Mouse (Mus musculus): ENCODE measurements around the gene Flad1. TPM values are rescaled to one million over a fixed set of nuclear protein-coding genes. Genes with fewer than 3 reads are reported as not detected.
A peak's percentile ranks its signal among the peaks of the same experiment; 100 is the strongest.

Gene Flad1
- polyA plus RNA-seq, 1 experiment from 2014 or later: 29.5 TPM

DNA sequence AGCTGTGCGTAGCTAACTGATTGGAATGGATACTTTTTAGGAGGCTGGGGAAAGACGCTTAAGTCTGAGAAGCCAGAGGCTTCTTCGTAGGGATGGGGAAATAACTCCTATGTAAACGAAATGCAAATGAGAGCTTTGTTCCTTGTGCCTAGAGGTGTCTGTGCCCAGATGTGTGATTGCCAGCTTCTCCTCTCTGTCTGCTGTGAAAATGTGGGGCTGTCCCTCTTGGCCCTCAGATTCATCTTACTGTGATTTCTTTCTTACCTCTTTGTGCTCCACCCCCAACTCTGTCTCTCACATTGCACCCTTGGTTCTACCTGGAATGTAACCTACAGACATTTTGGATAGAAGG, 15.0 kb downstream of the Flad1 start:
- no peak for DNase-seq (ENCODE audit: low spot score)

DNA sequence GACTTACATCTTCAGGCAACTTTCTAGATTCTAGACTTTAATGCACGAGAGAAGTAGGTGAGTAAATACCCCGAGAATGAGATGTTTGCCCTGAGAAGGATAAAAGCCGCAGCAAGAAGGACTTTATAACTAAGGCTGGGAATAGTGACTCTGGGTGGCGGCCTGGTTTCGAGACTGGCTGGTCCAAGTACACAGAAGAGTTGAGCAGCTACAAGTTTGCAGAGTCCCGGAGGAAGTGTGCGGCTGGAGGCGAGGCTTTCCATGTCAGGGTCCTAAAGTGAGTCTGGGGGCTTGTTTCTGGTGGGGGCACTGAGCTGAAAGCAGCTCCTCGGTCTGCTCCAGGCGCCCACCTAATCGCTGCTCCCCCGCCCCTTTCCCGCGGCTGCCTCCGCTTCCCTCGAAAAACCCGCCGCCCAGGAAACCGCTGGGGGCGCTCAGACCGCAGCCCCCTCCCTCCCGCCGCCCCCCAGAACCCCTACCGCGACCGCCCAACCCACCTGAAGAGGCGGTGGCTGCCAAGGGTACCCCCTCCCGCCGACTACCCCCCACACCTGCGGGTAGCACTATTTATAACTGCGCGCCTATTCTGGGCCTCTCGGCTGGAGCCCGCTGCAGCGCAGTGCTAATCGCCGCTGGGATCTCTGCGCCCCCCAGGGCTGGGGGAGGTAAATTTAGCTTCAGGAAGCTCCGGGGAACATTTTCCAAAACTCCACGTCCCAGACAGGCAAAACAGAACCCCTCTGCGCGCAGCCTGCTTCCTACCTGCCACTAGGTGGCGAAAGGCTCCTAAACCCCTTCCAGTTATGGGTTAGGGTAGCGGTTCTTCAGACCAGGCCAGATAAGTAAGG, 15.6 kb downstream of the Flad1 start:
- DNase-seq (ENCODE audit: low spot score): peak; percentile 77

DNA sequence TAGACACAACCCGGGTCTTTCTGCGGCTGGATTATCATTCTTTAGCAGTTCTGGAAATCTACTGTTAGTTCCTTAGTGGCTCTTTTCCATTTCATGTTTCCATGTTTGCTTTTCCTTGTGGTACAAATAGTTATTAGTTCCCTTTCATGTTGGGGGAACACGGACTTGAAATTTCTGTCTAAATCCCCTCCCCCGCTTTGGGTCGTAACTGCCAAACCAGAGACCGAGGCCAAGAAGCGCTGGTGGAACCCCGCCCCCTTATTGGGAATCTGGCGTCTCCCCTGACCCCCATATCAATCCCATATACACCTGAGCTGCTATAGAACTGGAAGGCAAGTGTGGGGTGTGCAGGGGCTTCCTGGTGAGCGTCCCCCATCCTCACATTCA, 16.3 kb downstream of the Flad1 start:
- no peak for DNase-seq (ENCODE audit: low spot score)

DNA sequence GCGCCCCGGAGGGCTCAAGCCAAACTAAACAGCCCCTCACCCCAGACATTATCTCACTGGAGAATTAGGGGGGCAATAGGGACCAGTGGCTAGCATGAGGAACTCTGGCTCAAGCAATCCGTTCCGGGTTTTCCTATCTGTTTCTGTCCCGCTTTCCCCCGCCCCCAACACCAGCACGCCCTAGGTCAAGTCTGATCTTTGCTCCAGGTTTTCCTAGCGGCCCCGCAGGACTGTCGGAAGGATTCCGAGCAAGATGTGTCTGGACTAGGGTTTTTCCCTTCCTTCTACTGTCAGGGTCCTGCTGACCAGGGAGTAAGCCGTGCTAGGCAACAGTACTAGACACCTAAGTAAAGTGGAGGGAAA, 16.8 kb downstream of the Flad1 start:
- no peak for DNase-seq (ENCODE audit: low spot score)

DNA sequence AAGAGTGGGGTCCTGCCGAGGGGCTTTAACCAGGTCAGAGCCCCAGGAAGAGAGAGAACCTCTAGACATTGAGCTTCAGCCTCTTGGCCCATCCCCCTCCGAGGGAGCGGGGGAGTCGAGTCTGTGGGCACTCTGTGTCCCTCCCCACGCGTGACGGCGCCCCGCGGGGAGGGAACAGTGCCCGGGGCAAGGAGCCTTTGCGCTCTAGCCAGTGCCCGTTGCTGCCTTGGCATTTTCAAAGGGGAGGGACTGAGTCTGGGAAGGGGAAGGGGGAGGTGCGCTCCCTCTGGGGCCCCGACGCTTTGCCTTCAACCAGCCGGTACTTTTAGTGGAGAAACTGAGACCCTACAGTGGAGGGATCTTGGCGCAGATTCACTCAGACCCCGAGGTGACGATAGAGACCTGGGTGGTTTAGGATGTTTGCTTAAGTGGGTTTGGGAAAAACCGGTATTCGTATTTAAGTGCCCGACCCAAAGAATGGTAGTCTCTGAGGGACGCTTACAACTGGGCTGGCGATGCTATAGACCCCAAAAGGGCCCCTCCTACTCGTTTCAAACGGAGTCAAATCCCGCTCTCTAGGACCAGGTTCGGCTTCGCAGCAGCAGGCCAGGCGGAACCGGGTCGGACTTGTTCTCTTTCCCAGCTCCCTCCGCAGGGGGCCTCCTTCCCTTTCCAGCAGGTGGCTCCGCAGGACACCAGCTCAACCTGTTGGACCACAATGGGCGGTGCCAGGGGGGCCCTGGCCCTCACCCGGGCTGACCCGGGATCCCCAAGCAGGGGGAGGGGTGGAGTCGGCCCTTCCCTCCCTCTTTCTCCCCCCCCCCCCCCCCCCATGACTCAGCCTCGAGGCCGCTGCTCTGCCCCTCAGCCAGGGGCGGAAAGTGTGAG, 17.4 kb downstream of the Flad1 start, which contains the start of gene Zbtb7b:
Zbtb7b (minus strand) TSS at position 771 of the 888 bp plus-strand sequence.
- peak; percentile 25 for DNase-seq (ENCODE audit: low spot score)

DNA sequence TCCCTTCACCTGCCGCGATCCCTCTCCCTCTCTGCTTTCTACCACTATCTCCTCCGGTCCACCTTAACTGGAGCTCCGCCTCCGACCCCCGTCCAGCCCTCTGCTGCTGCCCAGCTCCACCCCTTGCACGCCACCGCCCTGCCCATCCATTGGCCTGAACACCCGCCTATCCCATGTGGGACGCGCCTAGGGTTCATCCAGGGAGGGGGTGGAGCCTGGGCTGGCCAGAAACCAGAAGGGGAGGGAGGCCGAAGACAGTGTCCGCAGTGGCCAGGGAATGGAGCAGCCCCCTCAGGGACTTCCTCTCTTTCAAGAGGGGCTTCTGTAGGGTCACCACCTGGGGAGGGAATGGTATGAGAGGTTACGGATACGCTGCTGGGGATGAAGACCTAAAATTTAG, 18.1 kb downstream of the Flad1 start:
- DNase-seq (ENCODE audit: low spot score): peak; percentile 34

DNA sequence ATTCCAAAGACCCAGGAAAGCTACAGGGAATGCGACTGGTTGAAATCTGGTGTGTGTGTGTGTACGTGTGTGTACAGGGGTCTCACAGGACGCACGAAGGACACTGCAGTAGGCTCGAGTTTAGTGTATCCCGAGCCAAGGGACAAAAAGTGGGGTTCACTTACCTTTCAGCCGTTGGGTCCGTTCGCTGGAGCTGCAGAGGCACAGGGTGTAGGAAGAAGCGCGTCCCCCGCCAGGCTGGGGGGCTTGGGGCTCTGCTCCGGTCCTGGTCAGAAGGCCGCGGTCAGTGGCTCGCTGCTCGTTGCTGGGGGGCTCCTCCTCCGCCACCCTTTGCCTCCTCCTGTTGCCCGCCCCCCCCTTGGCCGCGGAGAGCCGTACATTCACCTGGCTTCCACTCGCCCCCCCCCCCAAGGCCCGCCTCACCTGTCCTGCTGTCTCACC, 18.8 kb downstream of the Flad1 start:
- peak; percentile 7 for DNase-seq (ENCODE audit: low spot score)

DNA sequence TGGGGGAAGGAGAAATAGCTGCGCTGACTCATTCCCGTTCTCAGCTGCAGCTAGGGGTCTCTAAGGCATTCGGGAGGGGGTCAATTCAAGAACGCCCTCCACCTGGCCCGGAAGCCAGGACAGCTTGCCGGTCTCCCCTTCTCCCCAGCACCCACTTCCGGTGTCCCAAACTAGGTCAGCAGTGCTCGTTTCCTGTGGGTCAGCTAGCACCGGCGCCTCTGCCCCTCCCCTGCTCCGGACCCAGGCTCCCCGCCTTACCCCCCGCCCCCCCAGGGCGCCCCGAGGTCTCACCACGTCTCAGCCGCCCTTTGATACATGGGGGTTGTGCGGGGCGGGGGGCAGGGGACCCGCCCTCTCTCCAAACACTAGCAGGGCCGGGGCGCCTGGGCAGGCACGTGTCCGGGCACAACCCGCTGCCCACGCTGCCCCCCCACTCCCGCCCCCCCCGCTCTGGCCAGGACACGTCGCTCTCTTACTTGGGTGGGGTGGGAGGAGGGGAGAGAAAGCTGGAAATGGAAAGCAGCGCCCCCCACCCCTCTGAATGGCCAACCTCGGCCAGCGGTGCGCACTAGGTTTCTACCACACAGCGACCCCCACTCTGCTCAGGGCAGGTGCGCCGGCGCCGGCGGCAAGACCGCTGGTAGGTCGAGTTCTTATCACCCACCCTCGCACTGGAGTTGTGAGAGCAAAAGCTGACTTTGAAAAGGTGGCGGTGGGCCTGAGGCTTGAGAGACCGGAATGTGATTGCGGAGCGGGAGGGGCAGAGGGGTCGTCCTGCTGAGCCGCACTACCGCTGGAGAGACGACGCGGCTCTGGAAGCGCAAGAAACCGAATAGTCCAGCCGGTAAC, 19.8 kb downstream of the Flad1 start:
- peak; percentile 25 for DNase-seq (ENCODE audit: low spot score)

DNA sequence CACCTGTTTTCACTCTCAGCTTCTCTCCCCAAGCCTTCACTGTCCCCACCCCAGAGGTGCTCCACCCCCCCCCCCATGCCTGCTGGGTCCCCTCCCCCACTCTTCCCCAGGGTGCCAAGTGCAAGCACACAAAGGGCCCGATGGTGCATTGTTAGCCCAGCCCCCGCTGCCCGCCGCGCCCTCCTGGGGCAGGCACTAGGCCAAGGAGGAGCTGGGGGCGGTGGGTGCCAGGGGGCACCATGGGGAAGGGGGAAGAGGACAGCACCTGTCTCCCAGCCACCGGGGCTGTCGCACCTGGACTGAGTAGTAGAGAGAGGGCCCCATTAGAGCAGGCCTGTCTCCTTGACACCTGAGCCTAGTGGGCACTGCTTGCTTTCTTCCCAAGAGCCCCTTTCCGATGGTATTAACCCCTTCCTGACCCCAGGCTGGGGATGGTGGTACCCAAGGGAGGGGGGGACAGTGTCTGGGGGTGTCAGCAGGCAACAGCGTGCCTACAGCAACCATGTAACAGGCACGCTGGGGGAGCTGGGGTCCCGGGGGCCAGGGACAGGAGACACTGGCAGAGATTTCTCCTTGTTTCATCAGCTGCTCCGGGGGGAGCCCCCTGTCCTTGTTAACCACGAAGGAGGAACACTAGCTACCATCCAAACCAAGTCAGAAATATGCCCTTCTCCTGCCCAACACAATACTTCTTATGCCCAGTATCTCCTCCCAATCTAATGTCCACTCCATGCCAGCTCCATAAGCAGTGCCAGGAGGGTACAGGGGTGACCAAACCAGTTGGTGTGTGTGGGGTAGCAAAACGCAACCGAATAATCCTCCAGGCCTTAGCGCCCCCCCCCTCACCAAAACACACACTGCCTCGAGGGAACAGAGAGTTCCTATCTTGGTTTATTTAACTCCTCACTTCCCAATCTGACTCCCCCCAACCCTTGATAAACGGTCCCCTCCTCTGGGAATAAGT, 20.7 kb downstream of the Flad1 start:
- DNase-seq (ENCODE audit: low spot score): peak; percentile 19

DNA sequence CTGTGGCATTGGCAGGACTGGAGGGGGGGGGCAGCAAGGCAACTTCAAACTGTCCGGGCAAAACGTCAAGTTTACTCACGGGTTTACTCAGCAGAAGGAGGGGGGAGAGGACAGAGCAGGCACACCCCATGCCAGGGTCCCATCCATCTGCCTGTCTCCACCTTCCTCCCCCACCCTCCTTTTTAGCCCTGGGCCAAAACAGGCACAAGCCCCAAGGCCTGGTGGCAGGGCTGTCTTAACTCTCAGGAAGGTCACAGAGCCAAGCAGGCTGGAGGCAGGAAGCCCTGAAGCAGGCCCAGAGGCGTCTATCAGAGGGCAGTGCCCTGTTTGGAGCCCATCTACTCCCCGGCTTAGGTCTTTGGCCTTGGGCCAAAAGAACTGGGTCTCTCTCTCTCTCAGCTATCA, 21.6 kb downstream of the Flad1 start:
- no peak for DNase-seq (ENCODE audit: low spot score)

DNA sequence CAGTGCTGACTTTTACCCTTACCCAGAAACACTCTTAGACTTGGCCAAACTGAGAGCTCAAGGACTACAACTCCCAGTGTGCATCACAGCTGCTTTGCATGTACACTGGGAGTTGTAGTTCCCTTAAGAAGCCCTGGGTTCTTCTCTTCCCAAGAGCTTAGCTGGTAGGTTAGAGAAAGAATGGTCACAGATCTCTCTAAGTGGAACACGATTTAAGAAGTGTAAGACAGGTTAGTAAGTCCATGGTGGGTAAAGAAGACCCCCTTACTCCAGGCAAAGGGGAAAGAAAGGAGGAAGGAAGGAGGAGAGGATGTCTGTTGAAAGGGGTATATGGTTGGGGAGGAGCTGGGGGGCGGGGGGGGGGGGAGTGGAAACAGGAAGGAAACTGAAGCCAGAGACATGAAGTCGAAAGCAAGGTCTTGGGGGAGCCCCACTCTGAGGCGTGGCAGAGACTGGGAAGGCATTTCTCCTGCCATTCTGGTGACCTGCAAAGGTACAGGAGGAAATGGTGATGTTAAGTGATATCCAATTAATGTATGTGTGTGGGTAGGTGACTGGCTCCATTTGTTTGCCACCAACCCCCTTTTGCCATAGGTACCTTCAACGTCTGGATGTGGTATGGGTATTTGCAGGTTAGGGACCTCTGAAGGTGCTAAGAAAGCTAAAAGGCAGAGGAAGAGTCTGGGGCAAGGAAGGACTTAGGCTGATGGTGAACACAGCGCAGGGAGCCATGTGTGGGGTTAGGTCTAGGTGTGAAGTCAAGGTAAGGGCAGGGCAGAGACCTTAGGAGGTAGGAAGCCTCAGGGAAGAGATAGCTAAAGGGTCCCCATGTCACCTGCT, 22.5 kb downstream of the Flad1 start:
- DNase-seq (ENCODE audit: low spot score): peak; percentile 78

DNA sequence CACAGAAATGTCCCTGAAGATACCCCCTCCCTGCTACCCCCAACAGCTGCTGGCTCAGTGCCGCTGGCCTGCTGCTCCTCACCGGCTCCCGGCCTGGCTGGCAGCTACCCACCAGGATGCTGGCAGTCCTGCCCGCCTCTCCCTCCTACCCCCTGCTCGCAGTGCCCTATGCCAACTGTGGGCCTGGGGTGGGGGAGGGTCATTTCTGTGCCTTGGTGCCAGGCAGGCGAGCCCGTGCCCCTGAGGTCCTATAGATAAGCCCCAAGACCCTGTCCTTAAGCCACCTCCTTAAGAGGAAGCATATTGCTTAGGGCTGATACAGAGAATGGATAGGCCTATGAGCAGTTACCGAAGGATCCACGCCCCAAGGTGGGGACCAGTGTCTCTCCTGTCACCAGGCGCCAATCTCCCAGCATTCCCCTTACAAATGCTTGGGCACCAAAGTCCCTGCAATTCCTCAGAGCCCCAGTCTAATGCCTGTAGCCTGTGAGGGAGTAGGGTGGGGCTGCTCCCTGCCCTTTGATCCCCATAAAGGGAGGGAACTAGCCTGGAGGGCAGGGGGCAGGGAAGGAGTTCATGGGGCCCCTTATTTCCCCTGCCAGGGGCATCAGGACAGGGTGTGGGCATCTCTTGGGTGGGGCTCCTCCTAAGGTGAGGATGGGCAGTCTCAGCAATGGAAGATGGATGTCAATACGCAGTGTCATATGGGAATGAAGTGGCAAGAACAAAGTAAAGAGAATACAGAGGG, 23.4 kb downstream of the Flad1 start:
- DNase-seq (ENCODE audit: low spot score): no peak

DNA sequence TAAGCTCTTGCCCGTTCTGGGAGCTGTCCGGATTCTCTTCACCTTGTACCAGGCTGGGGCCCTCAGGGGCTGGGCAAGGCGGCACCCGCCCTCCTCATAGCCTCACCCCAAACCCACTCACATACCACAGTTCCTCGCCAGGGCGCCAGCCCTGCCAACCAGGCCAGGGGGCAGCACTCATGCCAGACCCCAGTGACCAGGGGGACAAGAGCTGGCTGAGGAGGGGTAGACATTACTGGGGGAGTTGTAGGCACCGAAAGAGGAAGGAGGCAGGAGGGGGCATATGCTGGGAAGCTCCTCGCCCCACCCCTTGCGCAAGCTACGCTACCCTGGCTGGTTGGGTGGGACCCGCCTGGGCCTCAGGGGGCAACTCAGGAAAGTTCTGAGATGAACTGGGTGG, 24.0 kb downstream of the Flad1 start:
- DNase-seq (ENCODE audit: low spot score): no peak

DNA sequence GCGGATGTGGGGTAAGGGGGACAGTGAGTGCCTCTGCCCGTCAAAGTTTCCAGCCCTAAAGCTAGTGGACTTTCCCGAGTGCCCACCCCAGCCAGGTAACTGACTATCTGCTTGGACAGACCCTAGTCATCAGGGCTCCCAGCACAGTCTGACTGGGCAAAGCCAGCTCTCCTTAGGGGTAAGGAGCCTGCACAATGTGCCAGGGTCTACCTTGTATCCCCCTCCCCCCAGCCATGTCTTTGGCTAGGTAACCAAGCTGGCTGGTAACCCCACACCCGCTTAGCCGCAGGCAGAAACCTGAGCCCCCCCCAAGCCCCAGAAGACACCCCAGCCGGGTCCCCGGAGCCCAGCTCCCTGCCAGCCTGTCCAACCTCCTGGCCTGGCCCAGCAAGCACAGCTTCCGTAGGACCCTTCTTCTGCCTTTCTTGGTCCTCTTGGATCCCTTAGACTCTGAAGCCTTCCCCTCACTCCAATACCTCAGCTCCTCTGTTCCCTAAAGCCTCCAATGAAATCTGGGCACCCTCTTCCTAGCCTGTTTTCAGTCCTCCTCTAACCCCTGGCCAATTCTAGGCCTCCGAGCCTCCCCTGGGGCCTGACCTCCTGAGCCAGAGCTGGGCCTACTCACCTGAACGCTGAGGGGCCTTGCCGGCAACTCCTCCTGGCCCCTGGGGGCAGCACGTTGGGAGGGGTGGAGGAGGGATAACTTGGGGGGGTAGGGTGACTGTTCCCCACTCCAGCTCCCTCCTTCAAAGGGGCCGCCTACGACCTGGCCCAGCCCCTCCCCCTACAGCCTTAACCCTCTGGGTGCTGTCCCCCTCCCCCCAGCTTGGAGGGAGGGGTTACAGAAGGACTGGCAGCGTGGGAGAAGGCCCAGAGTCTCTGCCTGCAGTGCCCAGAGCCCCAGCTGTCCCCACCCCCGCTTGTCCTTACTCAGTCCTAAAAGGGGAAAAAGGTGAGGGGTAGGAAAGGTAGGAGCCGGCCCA, 24.9 kb downstream of the Flad1 start:
- no peak for DNase-seq (ENCODE audit: low spot score)

DNA sequence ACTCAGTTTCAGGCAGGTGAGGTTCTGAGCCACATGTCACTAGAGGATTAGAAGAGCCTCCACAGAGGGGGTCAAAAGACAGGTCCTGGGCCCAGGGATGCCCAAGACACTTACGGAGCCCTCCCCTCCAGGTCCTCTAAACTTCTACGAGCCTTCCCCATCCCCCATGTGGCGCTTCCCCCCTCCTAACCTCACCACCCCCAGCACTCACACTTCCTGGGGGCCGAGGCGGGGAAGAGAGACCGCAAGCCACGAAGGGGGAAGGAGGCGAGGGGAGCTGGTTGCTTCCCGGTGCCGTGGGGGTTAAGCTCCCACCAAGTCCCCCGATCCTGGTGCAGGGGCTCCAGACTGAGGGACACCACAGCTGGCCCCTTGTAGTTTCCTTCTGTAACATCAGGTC, 26.2 kb downstream of the Flad1 start:
- DNase-seq (ENCODE audit: low spot score): peak; percentile 49

DNA sequence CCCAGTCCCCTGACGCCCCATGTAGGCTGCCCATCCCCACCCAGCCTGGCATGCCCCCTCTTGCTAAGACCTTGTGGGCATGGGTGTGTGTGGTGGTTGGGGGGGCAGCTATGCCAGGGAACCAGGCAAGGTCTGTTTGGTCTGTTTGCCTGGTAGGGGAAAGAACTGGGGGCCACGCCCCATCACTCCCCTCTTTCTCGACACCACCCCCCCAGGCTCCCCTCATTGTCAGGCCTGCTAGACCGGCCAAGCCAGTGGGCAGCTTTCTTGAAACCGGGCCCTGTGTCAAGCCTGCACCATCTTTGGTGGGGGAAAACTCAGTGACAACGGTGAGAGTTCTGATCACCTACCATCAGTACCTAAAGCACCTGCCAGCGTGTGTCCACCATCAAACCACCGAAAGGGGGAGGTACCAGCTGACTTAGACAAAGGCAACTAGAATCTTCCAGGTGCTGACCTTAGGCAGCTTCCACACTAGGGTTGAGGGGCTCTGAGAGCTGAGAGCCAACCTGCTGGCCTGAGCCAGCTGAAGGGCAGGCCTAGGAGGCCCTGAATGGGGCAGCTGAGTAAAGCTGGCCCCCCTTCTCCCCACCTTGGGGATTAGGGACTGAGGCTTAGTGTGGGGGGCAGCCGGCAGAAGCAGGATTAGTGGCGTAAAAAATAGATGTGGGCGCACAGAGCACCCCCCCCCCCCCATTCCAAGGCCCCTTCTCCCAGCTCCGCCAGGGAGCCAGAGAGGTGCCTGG, 27.2 kb downstream of the Flad1 start:
- no peak for DNase-seq (ENCODE audit: low spot score)

Measured in thymus, postnatal 0 days (tissue).